Mouse (Mus musculus): ENCODE results near the gene Rsbn1l. TPM values are rescaled to one million over a fixed set of nuclear protein-coding genes. Genes with fewer than 3 reads are reported as not detected.

The Rsbn1l gene
- polyA plus RNA-seq, 1 experiment, result 6.1 TPM

- 54% methylated on average over 3 of the region's 3 CpGs for WGBS
- TF ChIP-seq POLR2A (IDR thresholded peaks at IDR 0.05; ENCODE audit: low read depth, low read length), result no peak
- TF ChIP-seq CTCF (IDR thresholded peaks at IDR 0.05; ENCODE audit: extremely low read depth, insufficient read depth, insufficient read length, insufficient replicate concordance), result no peak
- DNase-seq (ENCODE audit: low read depth in 1 of 2, low spot score in 2 of 2), result no peak
- Histone ChIP-seq H3K4me1 (ENCODE audit: control insufficient read depth, insufficient read depth, insufficient read length) (peaks cover 10% of the 10 kb centered on the region), H3K27ac (ENCODE audit: insufficient read depth, low read length) (no peak overlapping the region), H3K36me3 (ENCODE audit: control insufficient read depth, insufficient read depth, low read length) (peaks cover 1% of the 10 kb centered on the region; the same call in 1 of the 2 replicates), H3K4me3 (ENCODE audit: extremely low read depth, insufficient read depth, insufficient read length) (no peak overlapping the region), H3K27me3 (ENCODE audit: control insufficient read depth, insufficient read depth, low read length) (no peaks in the 10 kb centered on the region)
These were observed 24.9 kb downstream of the Rsbn1l start for GRCm38 (mm10) chr5:20931300-20931699.

- TF ChIP-seq CTCF (IDR thresholded peaks at IDR 0.05; ENCODE audit: extremely low read depth, insufficient read depth, insufficient read length, insufficient replicate concordance) (no peak), POLR2A (IDR thresholded peaks at IDR 0.05; ENCODE audit: low read depth, low read length) (no peak)
- H3K36me3 ChIP-seq (ENCODE audit: control insufficient read depth, insufficient read depth, low read length), result peaks cover 1% of the 10 kb centered on the region; the same call in 1 of the 2 replicates
- H3K4me1 ChIP-seq (ENCODE audit: control insufficient read depth, insufficient read depth, insufficient read length), result peaks cover 5% of the 10 kb centered on the region
- DNase-seq (ENCODE audit: low read depth in 1 of 2, low spot score in 2 of 2), result no peak
- no peak overlapping the region for H3K4me3 ChIP-seq (ENCODE audit: extremely low read depth, insufficient read depth, insufficient read length)
- no peak overlapping the region for H3K27ac ChIP-seq (ENCODE audit: insufficient read depth, low read length)
- H3K27me3 ChIP-seq (ENCODE audit: control insufficient read depth, insufficient read depth, low read length), result no peaks in the 10 kb centered on the region
These were observed 25.8 kb downstream of the Rsbn1l start for GRCm38 (mm10) chr5:20930430-20930829.

DNA sequence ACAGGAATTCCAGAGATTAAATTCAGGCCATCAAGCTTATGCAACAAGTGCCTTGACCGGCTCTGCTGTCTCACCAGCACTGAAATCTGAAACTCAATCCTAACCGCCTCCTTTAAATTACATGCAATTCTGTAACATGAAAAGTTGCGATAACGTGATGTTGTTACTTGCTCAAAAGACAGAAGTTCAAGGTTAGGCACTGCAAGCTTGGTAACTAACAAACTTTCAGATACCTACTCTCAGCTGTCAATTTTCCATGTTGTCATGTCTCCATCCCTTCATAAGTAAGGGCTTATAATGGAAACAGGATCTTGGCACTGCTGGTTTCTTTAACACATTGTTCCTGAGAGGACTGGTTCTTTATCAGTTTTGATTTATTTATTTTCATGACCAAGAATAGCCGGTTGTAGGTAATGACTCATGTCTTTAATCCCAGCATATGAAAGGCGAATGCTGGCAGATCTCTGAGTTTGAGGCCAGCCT is 26.5 kb downstream of the Rsbn1l start:
- 74% methylated on average over 6 of the region's 6 CpGs for WGBS
- no peak for DNase-seq (ENCODE audit: low read depth in 1 of 2, low spot score in 2 of 2)
- no peak overlapping the region for H3K4me3 ChIP-seq (ENCODE audit: extremely low read depth, insufficient read depth, insufficient read length)
- no peak overlapping the region for H3K27ac ChIP-seq (ENCODE audit: insufficient read depth, low read length)
- H3K36me3 ChIP-seq (ENCODE audit: control insufficient read depth, insufficient read depth, low read length), result peaks cover 1% of the 10 kb centered on the region; the same call in 1 of the 2 replicates
- TF ChIP-seq POLR2A (IDR thresholded peaks at IDR 0.05; ENCODE audit: low read depth, low read length), result no peak
- no peak for TF ChIP-seq CTCF (IDR thresholded peaks at IDR 0.05; ENCODE audit: extremely low read depth, insufficient read depth, insufficient read length, insufficient replicate concordance)
- H3K4me1 ChIP-seq (ENCODE audit: control insufficient read depth, insufficient read depth, insufficient read length), result peaks cover 5% of the 10 kb centered on the region
- H3K27me3 ChIP-seq (ENCODE audit: control insufficient read depth, insufficient read depth, low read length), result no peaks in the 10 kb centered on the region

- Histone ChIP-seq H3K4me3 (ENCODE audit: extremely low read depth, insufficient read depth, insufficient read length) (no peak overlapping the region), H3K27ac (ENCODE audit: insufficient read depth, low read length) (no peak overlapping the region), H3K27me3 (ENCODE audit: control insufficient read depth, insufficient read depth, low read length) (no peaks in the 10 kb centered on the region), H3K36me3 (ENCODE audit: control insufficient read depth, insufficient read depth, low read length) (peaks cover 4% of the 10 kb centered on the region), H3K4me1 (ENCODE audit: control insufficient read depth, insufficient read depth, insufficient read length) (no peaks in the 10 kb centered on the region)
- DNase-seq (ENCODE audit: low read depth in 1 of 2, low spot score in 2 of 2), result no peak
- TF ChIP-seq CTCF (IDR thresholded peaks at IDR 0.05; ENCODE audit: extremely low read depth, insufficient read depth, insufficient read length, insufficient replicate concordance) (no peak), POLR2A (IDR thresholded peaks at IDR 0.05; ENCODE audit: low read depth, low read length) (no peak)
- 89% methylated on average over 3 of the region's 3 CpGs for WGBS
These were observed 30.7 kb downstream of the Rsbn1l start for GRCm38 (mm10) chr5:20925451-20925850.

GRCm38 (mm10) chr5:20924608-20925007 is 31.6 kb downstream of the Rsbn1l start:
- no peak overlapping the region for H3K27ac ChIP-seq (ENCODE audit: insufficient read depth, low read length)
- H3K27me3 ChIP-seq (ENCODE audit: control insufficient read depth, insufficient read depth, low read length), result no peaks in the 10 kb centered on the region
- WGBS, result 40% methylated on average over 3 of the region's 3 CpGs
- no peak overlapping the region for H3K4me3 ChIP-seq (ENCODE audit: extremely low read depth, insufficient read depth, insufficient read length)
- H3K4me1 ChIP-seq (ENCODE audit: control insufficient read depth, insufficient read depth, insufficient read length), result no peaks in the 10 kb centered on the region
- peaks cover 7% of the 10 kb centered on the region for H3K36me3 ChIP-seq (ENCODE audit: control insufficient read depth, insufficient read depth, low read length)
- no peak for DNase-seq (ENCODE audit: low read depth in 1 of 2, low spot score in 2 of 2)
- TF ChIP-seq POLR2A (IDR thresholded peaks at IDR 0.05; ENCODE audit: low read depth, low read length) (no peak), CTCF (IDR thresholded peaks at IDR 0.05; ENCODE audit: extremely low read depth, insufficient read depth, insufficient read length, insufficient replicate concordance) (no peak)

- no peaks in the 10 kb centered on the region for H3K27me3 ChIP-seq (ENCODE audit: control insufficient read depth, insufficient read depth, low read length)
- no peak overlapping the region for H3K4me3 ChIP-seq (ENCODE audit: extremely low read depth, insufficient read depth, insufficient read length)
- no peaks in the 10 kb centered on the region for H3K4me1 ChIP-seq (ENCODE audit: control insufficient read depth, insufficient read depth, insufficient read length)
- TF ChIP-seq POLR2A (IDR thresholded peaks at IDR 0.05; ENCODE audit: low read depth, low read length), result no peak
- no peak for TF ChIP-seq CTCF (IDR thresholded peaks at IDR 0.05; ENCODE audit: extremely low read depth, insufficient read depth, insufficient read length, insufficient replicate concordance)
- peaks cover 9% of the 10 kb centered on the region for H3K36me3 ChIP-seq (ENCODE audit: control insufficient read depth, insufficient read depth, low read length)
- H3K27ac ChIP-seq (ENCODE audit: insufficient read depth, low read length), result no peak overlapping the region
- DNase-seq (ENCODE audit: low read depth in 1 of 2, low spot score in 2 of 2), result no peak
- 96% methylated on average over 9 of the region's 9 CpGs for WGBS
These were observed 36.6 kb downstream of the Rsbn1l start for GRCm38 (mm10) chr5:20919566-20919965.

DNA sequence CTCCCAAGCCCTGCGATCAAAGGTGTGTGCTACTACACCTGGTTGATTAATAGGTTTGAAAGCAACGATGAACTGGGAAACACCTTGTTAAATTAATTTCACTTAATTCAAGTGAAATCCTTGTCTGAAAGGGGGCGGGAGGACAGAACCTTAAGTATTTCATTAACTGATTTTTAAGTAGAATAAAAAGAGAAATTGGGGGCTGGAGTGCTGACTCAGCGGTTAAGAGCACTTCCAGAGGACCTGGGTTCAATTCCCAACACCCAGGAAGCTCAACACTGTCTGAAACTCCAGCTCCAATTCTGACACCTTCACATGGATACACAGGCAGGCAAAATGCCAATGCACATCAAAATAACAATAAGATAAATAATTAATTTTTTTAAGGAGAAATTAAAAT is 37.2 kb downstream of the Rsbn1l start:
- H3K27me3 ChIP-seq (ENCODE audit: control insufficient read depth, insufficient read depth, low read length), result no peaks in the 10 kb centered on the region
- no peaks in the 10 kb centered on the region for H3K4me1 ChIP-seq (ENCODE audit: control insufficient read depth, insufficient read depth, insufficient read length)
- peaks cover 10% of the 10 kb centered on the region for H3K36me3 ChIP-seq (ENCODE audit: control insufficient read depth, insufficient read depth, low read length)
- DNase-seq (ENCODE audit: low read depth in 1 of 2, low spot score in 2 of 2), result no peak
- TF ChIP-seq CTCF (IDR thresholded peaks at IDR 0.05; ENCODE audit: extremely low read depth, insufficient read depth, insufficient read length, insufficient replicate concordance) (no peak), POLR2A (IDR thresholded peaks at IDR 0.05; ENCODE audit: low read depth, low read length) (no peak)
- H3K4me3 ChIP-seq (ENCODE audit: extremely low read depth, insufficient read depth, insufficient read length), result no peak overlapping the region
- WGBS, result 97% methylated on average over 4 of the region's 4 CpGs
- no peak overlapping the region for H3K27ac ChIP-seq (ENCODE audit: insufficient read depth, low read length)

Measured in spleen, adult 2 months (tissue).